Mouse (Mus musculus) cerebellum, adult 11-12 months (tissue): ENCODE measurements around the gene Snrnp70.
"Not testable (repeated sequence)": the region's sequence is repeated elsewhere in the genome, so short reads cannot be mapped to it uniquely, and the experiment has no call there.

Source experiments
- DNase-seq: peaks from one replicate; pipeline ENCODE4 v3.0.0; 2022

The Snrnp70 gene

GRCm38 (mm10) chr7:45409497-45410163, 14.1 kb upstream of the Snrnp70 start:
- DNase-seq: no peak

- DNase-seq: no peak
Measured at GRCm38 (mm10) chr7:45408949-45409348, 13.4 kb upstream of the Snrnp70 start.

GRCm38 (mm10) chr7:45408351-45408750, 12.8 kb upstream of the Snrnp70 start:
- DNase-seq: no peak

GRCm38 (mm10) chr7:45407836-45408235, 12.3 kb upstream of the Snrnp70 start:
- no peak for DNase-seq

GRCm38 (mm10) chr7:45406157-45407156, 10.9 kb upstream of the Snrnp70 start:
- DNase-seq: no peak

- peak; percentile 58 for DNase-seq
Measured at GRCm38 (mm10) chr7:45405091-45406075, 9.8 kb upstream of the Snrnp70 start, which contains the start of gene Kcna7. Gene Kcna7 (plus strand): TSS chr7:45405653.

GRCm38 (mm10) chr7:45403532-45404261, 8.2 kb upstream of the Snrnp70 start:
- DNase-seq: no peak

- DNase-seq: no peak
Measured at GRCm38 (mm10) chr7:45401521-45402085, 6.1 kb upstream of the Snrnp70 start.

GRCm38 (mm10) chr7:45396787-45397186, 1.2 kb upstream of the Snrnp70 start:
- DNase-seq: no peak

- DNase-seq: not testable (repeated sequence)
Measured at GRCm38 (mm10) chr7:45396337-45396775, 814 bp upstream of the Snrnp70 start.

GRCm38 (mm10) chr7:45395129-45395541, 407 bp downstream of the Snrnp70 start:
- DNase-seq: no peak

GRCm38 (mm10) chr7:45386077-45386476, 9.5 kb downstream of the Snrnp70 start:
- DNase-seq: no peak

- DNase-seq: no peak
Measured at GRCm38 (mm10) chr7:45376057-45376456, 19.5 kb downstream of the Snrnp70 start.

GRCm38 (mm10) chr7:45374620-45375019, 20.9 kb downstream of the Snrnp70 start:
- DNase-seq: no peak

- DNase-seq: peak; percentile 5
Measured at GRCm38 (mm10) chr7:45372371-45372770, 23.2 kb downstream of the Snrnp70 start.

- DNase-seq: peak; percentile 92
Measured at GRCm38 (mm10) chr7:45370475-45371311, 24.8 kb downstream of the Snrnp70 start, which contains the start of gene Lin7b. Gene Lin7b (minus strand): TSS chr7:45370583.

GRCm38 (mm10) chr7:45369836-45370474, 25.6 kb downstream of the Snrnp70 start:
- DNase-seq: peak; percentile 59

- peak; percentile 64 for DNase-seq
Measured at GRCm38 (mm10) chr7:45369022-45369745, 26.4 kb downstream of the Snrnp70 start.

GRCm38 (mm10) chr7:45368178-45368577, 27.4 kb downstream of the Snrnp70 start:
- DNase-seq: peak; percentile 59
